Mouse (Mus musculus) retina, postnatal 7 days (tissue): ENCODE measurements around the gene Zdhhc24.

Experiments
- DNase-seq: peaks from one replicate; pipeline ENCODE4 v3.0.0-alpha.2; 2012; ENCODE audit warnings: low read depth, low spot score

Zdhhc24 gene

GRCm38 (mm10) chr19:4877785-4878184 lies 683 bp upstream of the Zdhhc24 start, which contains the start of gene Actn3:
Gene Actn3, minus strand, starts transcription at chr19:4877909.
- DNase-seq: no peak

GRCm38 (mm10) chr19:4879324-4879703 lies 846 bp downstream of the Zdhhc24 start:
- DNase-seq: no peak

GRCm38 (mm10) chr19:4883961-4884360 lies 5.5 kb downstream of the Zdhhc24 start:
- DNase-seq: no peak

GRCm38 (mm10) chr19:4889791-4890190 lies 11.3 kb downstream of the Zdhhc24 start:
- no peak for DNase-seq

- no peak for DNase-seq
Measured at GRCm38 (mm10) chr19:4891798-4892197, 13.3 kb downstream of the Zdhhc24 start.

- DNase-seq: no peak
Measured at GRCm38 (mm10) chr19:4896780-4897520, 18.5 kb downstream of the Zdhhc24 start.

GRCm38 (mm10) chr19:4898972-4899371 lies 20.5 kb downstream of the Zdhhc24 start:
- DNase-seq: no peak

- no peak for DNase-seq
Measured at GRCm38 (mm10) chr19:4899888-4900287, 21.4 kb downstream of the Zdhhc24 start.

- peak; percentile 85 for DNase-seq
Measured at GRCm38 (mm10) chr19:4905979-4906794, 27.7 kb downstream of the Zdhhc24 start, which contains the start of gene Bbs1. Gene Bbs1, minus strand, starts transcription at chr19:4906628.

- DNase-seq: peak; percentile 35
Measured at GRCm38 (mm10) chr19:4908107-4908506, 29.6 kb downstream of the Zdhhc24 start.

GRCm38 (mm10) chr19:4909376-4909775 lies 30.9 kb downstream of the Zdhhc24 start:
- DNase-seq: no peak

GRCm38 (mm10) chr19:4915924-4916603 lies 37.6 kb downstream of the Zdhhc24 start:
- DNase-seq: no peak

- DNase-seq: no peak
Measured at GRCm38 (mm10) chr19:4916827-4917226, 38.4 kb downstream of the Zdhhc24 start.

- no peak for DNase-seq
Measured at GRCm38 (mm10) chr19:4919652-4920051, 41.2 kb downstream of the Zdhhc24 start.

- no peak for DNase-seq
Measured at GRCm38 (mm10) chr19:4925121-4925860, 46.8 kb downstream of the Zdhhc24 start.

GRCm38 (mm10) chr19:4927904-4928531 lies 49.5 kb downstream of the Zdhhc24 start, which contains the start of gene Dpp3:
Gene Dpp3, minus strand, starts transcription at chr19:4928287.
- peak; percentile 93 for DNase-seq

GRCm38 (mm10) chr19:4928781-4929180 lies 50.3 kb downstream of the Zdhhc24 start:
- no peak for DNase-seq
